Mouse (Mus musculus): ENCODE results near the gene Gm12355. TPM values are rescaled to one million over a fixed set of nuclear protein-coding genes. Genes with fewer than 3 reads are reported as not detected.
"Not testable (repeated sequence)": the region's sequence is repeated elsewhere in the genome, so short reads cannot be mapped to it uniquely, and the experiment has no call there.

Gm12355 gene
- polyA plus RNA-seq (2012; rRNA removed), result not detected in 2 replicates

- 92% methylated on average over 10 of the region's 10 CpGs for WGBS
- Histone ChIP-seq H3K27ac (ENCODE audit: insufficient read depth, low read length) (no peak within 1 kb of the TSS), H3K27me3 (ENCODE audit: control insufficient read depth, insufficient read depth, low read length) (no peaks in the 10 kb centered on the region), H3K4me3 (ENCODE audit: extremely low read depth, insufficient read depth, insufficient read length) (no peak within 1 kb of the TSS), H3K4me1 (ENCODE audit: control insufficient read depth, insufficient read depth, insufficient read length) (no peaks in the 10 kb centered on the region), H3K36me3 (ENCODE audit: control insufficient read depth, insufficient read depth, low read length) (no peaks in the 10 kb centered on the region)
- DNase-seq (ENCODE audit: low read depth in 1 of 2, low spot score in 2 of 2), result no peak
- TF ChIP-seq CTCF (IDR thresholded peaks at IDR 0.05; ENCODE audit: extremely low read depth, insufficient read depth, insufficient read length, insufficient replicate concordance) (no peak), POLR2A (IDR thresholded peaks at IDR 0.05; ENCODE audit: low read depth, low read length) (no peak)
Observed at GRCm38 (mm10) chr11:98625611-98626410, at the start of gene Gm12355, which contains the start of gene Gsdma3. Gene Gm12355, minus strand, starts transcription at chr11:98625661. Gene Gsdma3, plus strand, starts transcription at chr11:98626360.

GRCm38 (mm10) chr11:98673136-98673535, 47.7 kb upstream of the Gm12355 start:
- H3K27ac ChIP-seq (ENCODE audit: insufficient read depth, low read length); H3K4me1 ChIP-seq (ENCODE audit: control insufficient read depth, insufficient read depth, insufficient read length); H3K4me3 ChIP-seq (ENCODE audit: extremely low read depth, insufficient read depth, insufficient read length); H3K36me3 ChIP-seq (ENCODE audit: control insufficient read depth, insufficient read depth, low read length); H3K27me3 ChIP-seq (ENCODE audit: control insufficient read depth, insufficient read depth, low read length): not testable (repeated sequence)
- 0 out of 2 replicates have a peak, but pooled peaks have one; percentile 7 for TF ChIP-seq CTCF (IDR thresholded peaks at IDR 0.05; ENCODE audit: extremely low read depth, insufficient read depth, insufficient read length, insufficient replicate concordance)
- DNase-seq (ENCODE audit: low read depth in 1 of 2, low spot score in 2 of 2), result peak; percentile 40 to 46
- WGBS, result 3% methylated on average over 7 of the region's 7 CpGs

GRCm38 (mm10) chr11:98672482-98672881, 47.0 kb upstream of the Gm12355 start:
- H3K4me1 ChIP-seq (ENCODE audit: control insufficient read depth, insufficient read depth, insufficient read length), result no peaks in the 10 kb centered on the region
- H3K4me3 ChIP-seq (ENCODE audit: extremely low read depth, insufficient read depth, insufficient read length), result no peak overlapping the region
- no peak overlapping the region for H3K27ac ChIP-seq (ENCODE audit: insufficient read depth, low read length)
- TF ChIP-seq POLR2A (IDR thresholded peaks at IDR 0.05; ENCODE audit: low read depth, low read length) (no peak), CTCF (IDR thresholded peaks at IDR 0.05; ENCODE audit: extremely low read depth, insufficient read depth, insufficient read length, insufficient replicate concordance) (no peak)
- no peaks in the 10 kb centered on the region for H3K27me3 ChIP-seq (ENCODE audit: control insufficient read depth, insufficient read depth, low read length)
- DNase-seq (ENCODE audit: low read depth in 1 of 2, low spot score in 2 of 2), result no peak
- H3K36me3 ChIP-seq (ENCODE audit: control insufficient read depth, insufficient read depth, low read length), result no peaks in the 10 kb centered on the region
- 56% methylated on average over 5 of the region's 5 CpGs for WGBS

- DNase-seq (ENCODE audit: low read depth in 1 of 2, low spot score in 2 of 2), result no peak
- no peak overlapping the region for H3K4me3 ChIP-seq (ENCODE audit: extremely low read depth, insufficient read depth, insufficient read length)
- H3K36me3 ChIP-seq (ENCODE audit: control insufficient read depth, insufficient read depth, low read length), result no peaks in the 10 kb centered on the region
- no peaks in the 10 kb centered on the region for H3K4me1 ChIP-seq (ENCODE audit: control insufficient read depth, insufficient read depth, insufficient read length)
- TF ChIP-seq CTCF (IDR thresholded peaks at IDR 0.05; ENCODE audit: extremely low read depth, insufficient read depth, insufficient read length, insufficient replicate concordance) (no peak), POLR2A (IDR thresholded peaks at IDR 0.05; ENCODE audit: low read depth, low read length) (no peak)
- no peak overlapping the region for H3K27ac ChIP-seq (ENCODE audit: insufficient read depth, low read length)
- 19% methylated on average over 5 of the region's 5 CpGs for WGBS
- no peaks in the 10 kb centered on the region for H3K27me3 ChIP-seq (ENCODE audit: control insufficient read depth, insufficient read depth, low read length)
Observed at GRCm38 (mm10) chr11:98671857-98672256, 46.4 kb upstream of the Gm12355 start.

- 75% methylated on average over 3 of the region's 3 CpGs for WGBS
- no peaks in the 10 kb centered on the region for H3K36me3 ChIP-seq (ENCODE audit: control insufficient read depth, insufficient read depth, low read length)
- no peak for TF ChIP-seq POLR2A (IDR thresholded peaks at IDR 0.05; ENCODE audit: low read depth, low read length)
- no peak for TF ChIP-seq CTCF (IDR thresholded peaks at IDR 0.05; ENCODE audit: extremely low read depth, insufficient read depth, insufficient read length, insufficient replicate concordance)
- H3K4me3 ChIP-seq (ENCODE audit: extremely low read depth, insufficient read depth, insufficient read length), result no peak overlapping the region
- no peaks in the 10 kb centered on the region for H3K27me3 ChIP-seq (ENCODE audit: control insufficient read depth, insufficient read depth, low read length)
- no peak for DNase-seq (ENCODE audit: low read depth in 1 of 2, low spot score in 2 of 2)
- H3K27ac ChIP-seq (ENCODE audit: insufficient read depth, low read length), result no peak overlapping the region
- no peaks in the 10 kb centered on the region for H3K4me1 ChIP-seq (ENCODE audit: control insufficient read depth, insufficient read depth, insufficient read length)
Observed at GRCm38 (mm10) chr11:98671284-98671815, 45.9 kb upstream of the Gm12355 start.

- no peaks in the 10 kb centered on the region for H3K27me3 ChIP-seq (ENCODE audit: control insufficient read depth, insufficient read depth, low read length)
- H3K4me1 ChIP-seq (ENCODE audit: control insufficient read depth, insufficient read depth, insufficient read length), result no peaks in the 10 kb centered on the region
- TF ChIP-seq POLR2A (IDR thresholded peaks at IDR 0.05; ENCODE audit: low read depth, low read length), result no peak
- H3K4me3 ChIP-seq (ENCODE audit: extremely low read depth, insufficient read depth, insufficient read length), result no peak overlapping the region
- H3K27ac ChIP-seq (ENCODE audit: insufficient read depth, low read length), result no peak overlapping the region
- DNase-seq (ENCODE audit: low read depth in 1 of 2, low spot score in 2 of 2), result no peak
- H3K36me3 ChIP-seq (ENCODE audit: control insufficient read depth, insufficient read depth, low read length), result no peaks in the 10 kb centered on the region
- 26% methylated on average over 2 of the region's 2 CpGs for WGBS
Observed at GRCm38 (mm10) chr11:98668984-98669383, 43.5 kb upstream of the Gm12355 start.

- DNase-seq (ENCODE audit: low read depth in 1 of 2, low spot score in 2 of 2), result no peak
- H3K4me3 ChIP-seq (ENCODE audit: extremely low read depth, insufficient read depth, insufficient read length), result no peak within 1 kb of the TSS
- H3K36me3 ChIP-seq (ENCODE audit: control insufficient read depth, insufficient read depth, low read length), result no peaks in the 10 kb centered on the region
- no peaks in the 10 kb centered on the region; the same call in 1 of the 2 replicates for H3K4me1 ChIP-seq (ENCODE audit: control insufficient read depth, insufficient read depth, insufficient read length)
- TF ChIP-seq POLR2A (IDR thresholded peaks at IDR 0.05; ENCODE audit: low read depth, low read length), result no peak
- no peak for TF ChIP-seq CTCF (IDR thresholded peaks at IDR 0.05; ENCODE audit: extremely low read depth, insufficient read depth, insufficient read length, insufficient replicate concordance)
- WGBS, result 61% methylated on average over 4 of the region's 4 CpGs
- no peak within 1 kb of the TSS for H3K27ac ChIP-seq (ENCODE audit: insufficient read depth, low read length)
- H3K27me3 ChIP-seq (ENCODE audit: control insufficient read depth, insufficient read depth, low read length), result no peaks in the 10 kb centered on the region
Observed at GRCm38 (mm10) chr11:98664091-98664490, 38.6 kb upstream of the Gm12355 start, which contains the start of gene Gsdma. Gene Gsdma, plus strand, starts transcription at chr11:98664351.

All from spleen, adult 2 months (tissue).